Mouse (Mus musculus) embryonic facial prominence, embryonic 11.5 days (tissue): Measurements from ENCODE around the gene Zfp952. TPM values are rescaled to one million over a fixed set of nuclear protein-coding genes. Genes with fewer than 3 reads are reported as not detected.
A peak's percentile ranks its signal among the peaks of the same experiment; 100 is the strongest.
"Not testable (repeated sequence)": the region's sequence is repeated elsewhere in the genome, so short reads cannot be mapped to it uniquely, and the experiment has no call there.

Experiments used
- ATAC-seq: fragments of 200-750 bp; cut with Nextera tagmentation; replicated peaks from 2 replicates; pipeline ENCODE4 v1.8.0; 2017; ENCODE audit warnings: low read depth; ENCODE audit not compliant: insufficient number of reproducible peaks, low FRiP score, low TSS enrichment
- DNase-seq: peaks from one replicate; pipeline ENCODE4 v3.0.0-alpha.2; 2015; ENCODE audit warnings: low spot score
- H3K27ac ChIP-seq: fragments of 300-500 bp; sonication (generic); replicated peaks from 2 replicates; pipeline ENCODE4 v1.5.1; 2014; ENCODE audit warnings: mild to moderate bottlenecking, low read depth, low read length, control low read depth
- H3K27me3 ChIP-seq: fragments of 300-500 bp; sonication (generic); 2 replicates; pipeline ENCODE4 v1.6.1; 2014; ENCODE audit warnings: mild to moderate bottlenecking, low read length, moderate library complexity, mixed read lengths; ENCODE audit not compliant: control insufficient read depth, insufficient read depth
- H3K36me3 ChIP-seq: fragments of 300-500 bp; sonication (generic); replicated peaks from 2 replicates; pipeline ENCODE4 v1.6.1; 2014; ENCODE audit warnings: low read depth, mild to moderate bottlenecking, low read length, moderate library complexity, mixed read lengths; ENCODE audit not compliant: control insufficient read depth, insufficient read depth
- H3K4me1 ChIP-seq: fragments of 300-500 bp; sonication (generic); 2 replicates; pipeline ENCODE4 v1.6.1; 2014; ENCODE audit warnings: low read length, mixed read lengths; ENCODE audit not compliant: control insufficient read depth, insufficient read depth
- H3K4me2 ChIP-seq: fragments of 300-500 bp; sonication (generic); 2 replicates; pipeline ENCODE4 v1.6.1; 2014; ENCODE audit warnings: low read depth, mild to moderate bottlenecking, control low read depth, low read length, moderate library complexity
- H3K4me3 ChIP-seq: fragments of 300-500 bp; sonication (generic); 2 replicates; pipeline ENCODE4 v1.5.1; 2014; ENCODE audit warnings: low read depth, low read length, control low read depth
- H3K9ac ChIP-seq: fragments of 300-500 bp; sonication (generic); replicated peaks from 2 replicates; pipeline ENCODE4 v1.6.1; 2014; ENCODE audit warnings: mild to moderate bottlenecking, control low read depth, low read length
- H3K9me3 ChIP-seq: fragments of 300-500 bp; sonication (generic); replicated peaks from 2 replicates; pipeline ENCODE4 v1.6.1; 2016; ENCODE audit warnings: mild to moderate bottlenecking, low read length, inconsistent platforms, mixed read lengths; ENCODE audit not compliant: control insufficient read depth
- WGBS: fragments of 180-500 bp; shearing (Covaris S2); extraction: QIAGEN DNeasy Blood & Tissue Kit; methylation state at CpG from one replicate; pipeline ENCODE4 v1.1.7; 2014; 5-methylcytosine and 5-hydroxymethylcytosine counted together
- polyA plus RNA-seq: library from polyadenylated mRNA; unstranded; fragments of >200 nt; fragmentation: Nextera tagmentation; extraction: Ambion mirVana; gene quantifications from 2 replicates; pipeline ENCODE4 v1.2.1, GENCODE M21; 2014

Gene Zfp952
- polyA plus RNA-seq, 1 experiment from 2014 or later = 16.6 TPM

- H3K9me3 ChIP-seq = peaks cover 19% of the 10 kb centered on the region
- not testable (repeated sequence) for H3K27ac ChIP-seq, H3K4me2 ChIP-seq, ATAC-seq, DNase-seq, H3K4me3 ChIP-seq, H3K9ac ChIP-seq, H3K4me1 ChIP-seq, H3K27me3 ChIP-seq
- H3K36me3 ChIP-seq = peaks cover 41% of the 10 kb centered on the region
These were observed 27.5 kb downstream of the Zfp952 start for GRCm38 (mm10) chr17:33020434-33020833.

GRCm38 (mm10) chr17:33032376-33032775 lies 39.4 kb downstream of the Zfp952 start:
- H3K27ac ChIP-seq = no peak overlapping the region
- 28% methylated on average over 10 of the region's 10 CpGs for WGBS
- peak overlapping the region; percentile 91 for H3K4me3 ChIP-seq
- ATAC-seq (no peak), DNase-seq (no peak)
- no peaks in the 10 kb centered on the region for H3K4me1 ChIP-seq
- H3K9ac ChIP-seq = peak overlapping the region; percentile 85
- no peaks in the 10 kb centered on the region for H3K36me3 ChIP-seq
- no peaks in the 10 kb centered on the region for H3K27me3 ChIP-seq
- H3K9me3 ChIP-seq = no peaks in the 10 kb centered on the region
- peak overlapping the region; percentile 37 for H3K4me2 ChIP-seq

GRCm38 (mm10) chr17:33032900-33033891 lies 40.3 kb downstream of the Zfp952 start, which contains the start of gene Zfp763:
Gene Zfp763, minus strand, starts transcription at chr17:33033402.
- peak; percentile 93 for DNase-seq
- H3K4me2 ChIP-seq = peak within 1 kb of the TSS; percentile 37
- H3K36me3 ChIP-seq = no peaks in the 10 kb centered on the region
- ATAC-seq = peak; percentile 98
- H3K9ac ChIP-seq = peak within 1 kb of the TSS; percentile 85
- peak within 1 kb of the TSS; percentile 73 for H3K27ac ChIP-seq
- no peaks in the 10 kb centered on the region for H3K27me3 ChIP-seq
- no peaks in the 10 kb centered on the region for H3K9me3 ChIP-seq
- H3K4me1 ChIP-seq = no peaks in the 10 kb centered on the region
- H3K4me3 ChIP-seq = peak within 1 kb of the TSS; percentile 91
- WGBS = 4% methylated on average over 27 of the region's 27 CpGs

Other genes with a start within 250 kb of the Zfp952 start
- gene Zfp871, start 204.8 kb upstream of the Zfp952 start, polyA plus RNA-seq = 25.6 and 33.8 TPM in 2 replicates
- gene Zfp811, start 183.2 kb upstream of the Zfp952 start, polyA plus RNA-seq = 11.5 and 13.2 TPM in 2 replicates
- gene Zfp799, start 162.9 kb upstream of the Zfp952 start, polyA plus RNA-seq = 17.1 and 23.5 TPM in 2 replicates
- 11.7 and 12.3 TPM in 2 replicates for gene Zfp870, start 101.5 kb upstream of the Zfp952 start, polyA plus RNA-seq
- gene Cyp4f14, start 75.8 kb upstream of the Zfp952 start, polyA plus RNA-seq = not detected in 2 replicates
- 2.7 and 3.4 TPM in 2 replicates for gene Cyp4f13, start 45.7 kb upstream of the Zfp952 start, polyA plus RNA-seq
- gene Zfp472, start 27.3 kb upstream of the Zfp952 start, polyA plus RNA-seq = 15.5 and 16.2 TPM in 2 replicates
- 26.2 and 27.0 TPM in 2 replicates for gene Zfp763, start 40.3 kb downstream of the Zfp952 start, polyA plus RNA-seq
- not detected in 2 replicates for gene 4921501E09Rik, start 74.9 kb downstream of the Zfp952 start, polyA plus RNA-seq
- 9.8 and 11.2 TPM in 2 replicates for gene Zfp563, start 96.2 kb downstream of the Zfp952 start, polyA plus RNA-seq
- 0.18 TPM in 1 of 2 replicates, not detected in the other for gene Morc2b, start 146.6 kb downstream of the Zfp952 start, polyA plus RNA-seq
- not detected in 2 replicates for gene Olfr55, start 175.3 kb downstream of the Zfp952 start, polyA plus RNA-seq
- not detected in 2 replicates for gene Olfr239, start 198.2 kb downstream of the Zfp952 start, polyA plus RNA-seq
- not detected in 2 replicates for gene Olfr1564, start 228.6 kb downstream of the Zfp952 start, polyA plus RNA-seq